Mouse (Mus musculus) CH12.LX (cell line): ENCODE results near the gene Gm13090. TPM values are rescaled to one million over a fixed set of nuclear protein-coding genes. Genes with fewer than 3 reads are reported as not detected.
A peak's percentile ranks its signal among the peaks of the same experiment; 100 is the strongest.

Experiments
- DNase-seq: peaks from one replicate; pipeline ENCODE4 v3.0.0-alpha.2; 2013; ENCODE audit errors: extremely low read depth
- H3K27ac ChIP-seq: 2 replicates; pipeline ENCODE4 v1.5.1; 2012; ENCODE audit warnings: low read depth, mild to moderate bottlenecking, control low read depth, moderate library complexity; ENCODE audit not compliant: insufficient read depth
- H3K27me3 ChIP-seq: replicated peaks from 2 replicates; pipeline ENCODE3; 2012; ENCODE audit warnings: inconsistent platforms
- H3K36me3 ChIP-seq, 2 experiments: replicated peaks in 1 of 2; 2 replicates each; pipeline versions ENCODE3 to v1.6.1; 2012; ENCODE audit warnings: inconsistent platforms in 1 of 2, low read length in 1 of 2, mild to moderate bottlenecking in 1 of 2, mixed read lengths in 1 of 2, moderate library complexity in 1 of 2; ENCODE audit not compliant: control insufficient read depth in 1 of 2, insufficient read depth in 1 of 2
- H3K4me1 ChIP-seq, 2 experiments: 2 replicates each; pipeline ENCODE4 v1.6.1; 2012; ENCODE audit warnings: inconsistent platforms in 1 of 2, moderate library complexity in 1 of 2; ENCODE audit not compliant: insufficient read depth in 2 of 2, control insufficient read depth in 1 of 2
- H3K4me2 ChIP-seq: 2 replicates; pipeline ENCODE4 v1.6.1; 2012; ENCODE audit warnings: low read depth, mild to moderate bottlenecking, control low read depth; ENCODE audit not compliant: poor library complexity, insufficient read depth, severe bottlenecking
- H3K4me3 ChIP-seq, 3 experiments: fragments of 150-350 bp in 1 of 3; sonication (generic) in 1 of 3; replicated peaks in 1 of 3; 2 replicates each; pipeline versions ENCODE3 to v1.5.1; 2011 to 2012; ENCODE audit warnings: low read depth in 2 of 3, low read length in 2 of 3, mild to moderate bottlenecking in 2 of 3, moderate library complexity in 2 of 3, control low read depth in 1 of 3, improper control_type of control experiment in 1 of 3, inconsistent platforms in 1 of 3, mixed read lengths in 1 of 3; ENCODE audit not compliant: poor library complexity in 1 of 3
- H3K79me2 ChIP-seq: replicated peaks from 2 replicates; pipeline ENCODE4 v1.6.1; 2012; ENCODE audit warnings: mild to moderate bottlenecking, moderate library complexity; ENCODE audit not compliant: control insufficient read depth, poor library complexity, insufficient read depth, severe bottlenecking; ENCODE audit errors: extremely low read depth
- H3K9ac ChIP-seq: 2 replicates; pipeline ENCODE4 v1.6.1; 2012; ENCODE audit warnings: low read depth, mild to moderate bottlenecking, control low read depth, moderate library complexity; ENCODE audit not compliant: insufficient read depth
- H3K9me3 ChIP-seq: replicated peaks from 2 replicates; pipeline ENCODE3; 2012; ENCODE audit warnings: low read length, inconsistent platforms, mixed read lengths
- BHLHE40 ChIP-seq: IDR thresholded peaks from 2 replicates; pipeline ENCODE4 v1.6.1; 2011; ENCODE audit warnings: mild to moderate bottlenecking, low read depth, low read length, improper control_type of control experiment
- CHD2 ChIP-seq: IDR thresholded peaks from 2 replicates; pipeline ENCODE4 v1.6.1; 2011; ENCODE audit warnings: low read length, improper control_type of control experiment
- CTCF ChIP-seq, 2 experiments: IDR thresholded peaks in 1 of 2; conservative IDR thresholded peaks in 1 of 2; 2 replicates each; pipeline ENCODE4 v1.5.1; 2011 to 2012; ENCODE audit warnings: low read depth in 2 of 2, low read length in 2 of 2, improper control_type of control experiment in 1 of 2, inconsistent platforms in 1 of 2, mild to moderate bottlenecking in 1 of 2, moderate library complexity in 1 of 2
- E2F4 ChIP-seq: IDR thresholded peaks from 2 replicates; pipeline ENCODE4 v1.6.1; 2011; ENCODE audit warnings: low read depth, low read length, improper control_type of control experiment; ENCODE audit not compliant: insufficient replicate concordance
- ELF1 ChIP-seq: IDR thresholded peaks from 2 replicates; pipeline ENCODE4 v1.6.1; 2014; ENCODE audit warnings: low read depth, mild to moderate bottlenecking, inconsistent platforms, low read length, improper control_type of control experiment
- EP300 ChIP-seq: IDR thresholded peaks from 2 replicates; pipeline ENCODE4 v1.6.1; 2011; ENCODE audit warnings: low read length, improper control_type of control experiment
- GABPA ChIP-seq: IDR thresholded peaks from 2 replicates; pipeline ENCODE4 v1.6.1; 2012; ENCODE audit warnings: low read depth, low read length, improper control_type of control experiment, inconsistent platforms; ENCODE audit not compliant: insufficient replicate concordance
- HCFC1 ChIP-seq: IDR thresholded peaks from 2 replicates; pipeline ENCODE4 v1.6.1; 2012; ENCODE audit warnings: low read depth, mild to moderate bottlenecking, inconsistent platforms, low read length, improper control_type of control experiment
- JUND ChIP-seq: conservative IDR thresholded peaks from 2 replicates; pipeline ENCODE4 v1.6.1; 2011; ENCODE audit warnings: low read depth, low read length, improper control_type of control experiment
- KAT2A ChIP-seq: IDR thresholded peaks from 2 replicates; pipeline ENCODE4 v1.6.1; 2012; ENCODE audit warnings: low read length, improper control_type of control experiment, inconsistent platforms; ENCODE audit not compliant: insufficient replicate concordance
- MAX ChIP-seq: IDR thresholded peaks from 2 replicates; pipeline ENCODE4 v1.6.1; 2011; ENCODE audit warnings: low read length, improper control_type of control experiment
- MEF2A ChIP-seq: IDR thresholded peaks from 2 replicates; pipeline ENCODE4 v1.6.1; 2014; ENCODE audit warnings: low read depth, mild to moderate bottlenecking, inconsistent platforms, low read length, improper control_type of control experiment, borderline replicate concordance
- MXI1 ChIP-seq: IDR thresholded peaks from 2 replicates; pipeline ENCODE4 v1.6.1; 2011; ENCODE audit warnings: mild to moderate bottlenecking, low read depth, low read length, improper control_type of control experiment
- MYC ChIP-seq: IDR thresholded peaks from 2 replicates; pipeline ENCODE4 v1.6.1; 2011; ENCODE audit warnings: low read depth, mild to moderate bottlenecking, improper control_type of control experiment, low read length
- PAX5 ChIP-seq: IDR thresholded peaks from 2 replicates; pipeline ENCODE4 v1.6.1; 2012; ENCODE audit warnings: low read length, inconsistent platforms, mixed read lengths
- POLR2AphosphoS2 ChIP-seq: IDR thresholded peaks from 2 replicates; pipeline ENCODE4 v1.6.1; 2011; ENCODE audit warnings: low read depth, low read length, improper control_type of control experiment
- RCOR1 ChIP-seq: conservative IDR thresholded peaks from 2 replicates; pipeline ENCODE4 v1.6.1; 2012; ENCODE audit warnings: low read depth, mild to moderate bottlenecking, inconsistent platforms, low read length, improper control_type of control experiment
- SIN3A ChIP-seq: IDR thresholded peaks from 2 replicates; pipeline ENCODE4 v1.6.1; 2012; ENCODE audit warnings: low read length, improper control_type of control experiment, inconsistent platforms
- SMC3 ChIP-seq: IDR thresholded peaks from 2 replicates; pipeline ENCODE4 v1.6.1; 2011; ENCODE audit warnings: low read depth, low read length, improper control_type of control experiment
- TCF12 ChIP-seq: IDR thresholded peaks from 2 replicates; pipeline ENCODE4 v1.6.1; 2014; ENCODE audit warnings: low read depth, mild to moderate bottlenecking, inconsistent platforms, low read length, improper control_type of control experiment
- UBTF ChIP-seq: IDR thresholded peaks from 2 replicates; pipeline ENCODE4 v1.6.1; 2012; ENCODE audit warnings: low read depth, mild to moderate bottlenecking, inconsistent platforms, low read length, improper control_type of control experiment, moderate library complexity
- ZKSCAN1 ChIP-seq: IDR thresholded peaks from 2 replicates; pipeline ENCODE4 v1.6.1; 2012; ENCODE audit warnings: low read depth, inconsistent platforms, low read length, improper control_type of control experiment, borderline replicate concordance
- ZMIZ1 ChIP-seq: IDR thresholded peaks from 2 replicates; pipeline ENCODE4 v1.6.1; 2012; ENCODE audit warnings: low read depth, mild to moderate bottlenecking, inconsistent platforms, low read length, improper control_type of control experiment
- ZNF384 ChIP-seq: IDR thresholded peaks from 2 replicates; pipeline ENCODE4 v1.6.1; 2012; ENCODE audit warnings: low read depth, low read length, improper control_type of control experiment, inconsistent platforms
- dilution Hi-C: fragments of 300-500 bp; cut with MboI; formaldehyde crosslinking; loops from 2 replicates; pipeline ENCODE4 v1.14.3; 2020; ENCODE audit warnings: low sequenced_read_pairs; ENCODE audit not compliant: extremely low pct_unique_long_range_greater_than_20kb, extremely low pct_ligation_motif_present
- in situ Hi-C: fragments of 300-500 bp; cut with MboI; formaldehyde crosslinking; loops from 3 replicates; pipeline ENCODE4 v1.14.3; 2019; ENCODE audit warnings: low sequenced_read_pairs, low pct_ligation_motif_present, low pct_unique_long_range_greater_than_20kb, mixed read lengths
- polyA plus RNA-seq: library from polyadenylated mRNA; unstranded; fragments of >175 nt; gene quantifications from 2 replicates; pipeline ENCODE4 v1.2.1, GENCODE M21; 2012; ENCODE audit warnings: low read depth; ENCODE audit not compliant: insufficient read length
- total RNA-seq, 2 experiments: library from RNA; depleted of rRNA; stranded (reverse); fragments of 300-350 nt in 1 of 2; fragments of >200 nt in 1 of 2; gene quantifications; 2 replicates each; pipeline ENCODE4 v1.2.3; 2012 to 2014

The Gm13090 gene
- total and polyA plus RNA-seq, 3 experiments = not detected

DNA sequence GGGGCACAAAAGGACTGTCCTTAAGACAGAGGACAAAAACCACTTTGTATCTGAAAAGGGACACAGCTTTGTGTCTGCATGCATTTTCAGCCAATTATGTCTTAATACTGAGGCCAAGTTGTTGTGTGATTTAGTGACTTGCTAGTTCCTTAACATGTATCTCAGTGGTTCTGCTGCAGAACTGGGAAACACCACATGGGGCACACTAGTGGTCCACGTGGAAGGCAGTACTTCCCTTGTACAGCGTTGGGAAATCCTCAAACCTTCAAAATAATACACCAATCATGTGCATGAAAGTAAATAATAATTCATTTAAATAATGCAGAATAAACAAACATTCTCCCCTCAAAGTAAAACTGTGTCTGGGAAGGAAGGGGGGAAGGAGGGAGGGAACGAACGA, 20.6 kb upstream of the Gm13090 start:
- no peak overlapping the region for H3K27ac ChIP-seq
- H3K4me1 ChIP-seq = no peaks in the 10 kb centered on the region
- no peaks in the 10 kb centered on the region for H3K36me3 ChIP-seq
- H3K4me2 ChIP-seq = no peak overlapping the region
- H3K9ac ChIP-seq = no peak overlapping the region
- dilution Hi-C loops = no loop called here
- no peak for DNase-seq
- no peaks in the 10 kb centered on the region for H3K79me2 ChIP-seq
- H3K4me3 ChIP-seq = no peak overlapping the region
- peaks cover 20% of the 10 kb centered on the region for H3K27me3 ChIP-seq
- TF ChIP-seq ELF1 (no peak), MEF2A (no peak), PAX5 (no peak), KAT2A (no peak), BHLHE40 (no peak), HCFC1 (no peak), E2F4 (no peak), MAX (peak; percentile 72), UBTF (no peak), MXI1 (no peak), GABPA (no peak), MYC (peak; percentile 69), ZMIZ1 (no peak), RCOR1 (no peak), CTCF (conservative IDR thresholded peaks at IDR 0.05 in 1 of 2, IDR thresholded peaks at IDR 0.05 in 1 of 2; ENCODE audit: low read depth in 2 of 2, low read length in 2 of 2) (peak in 1 of 2 experiments; percentile 27; a peak in 1 of 4 replicates), TCF12 (no peak), SMC3 (no peak), EP300 (no peak), JUND (no peak), SIN3A (no peak), CHD2 (no peak), ZKSCAN1 (no peak)
- in situ Hi-C loops = no loop called here
- H3K9me3 ChIP-seq = no peaks in the 10 kb centered on the region

DNA sequence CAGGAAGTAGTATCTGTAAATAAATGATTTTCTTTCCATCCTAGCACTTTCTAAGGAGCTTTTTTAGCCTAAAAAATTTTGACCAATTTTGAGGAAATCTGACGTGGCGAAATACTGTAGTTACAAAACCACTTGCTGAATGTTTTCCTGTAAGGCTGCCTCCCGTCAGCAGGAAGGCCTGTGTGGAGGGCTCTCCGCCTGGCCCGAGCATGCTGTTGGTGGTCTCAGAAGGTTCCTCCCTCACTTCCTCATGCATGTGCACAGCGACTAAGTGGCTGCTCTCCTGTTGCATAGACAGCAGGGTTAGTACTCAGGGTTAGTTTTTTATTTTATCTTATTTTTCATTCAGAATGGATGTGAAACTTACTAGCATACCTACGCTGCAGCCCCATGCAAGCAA, 18.4 kb upstream of the Gm13090 start:
- no peak for DNase-seq
- no peak overlapping the region for H3K4me2 ChIP-seq
- TF ChIP-seq POLR2AphosphoS2 (no peak), MYC (no peak), HCFC1 (no peak), ZNF384 (no peak), SMC3 (no peak)
- no peak overlapping the region for H3K9ac ChIP-seq
- dilution Hi-C loops (no loop called here), in situ Hi-C loops (no loop called here)
- H3K27me3 ChIP-seq = peaks cover 24% of the 10 kb centered on the region
- no peaks in the 10 kb centered on the region for H3K4me1 ChIP-seq
- no peaks in the 10 kb centered on the region for H3K36me3 ChIP-seq
- no peak overlapping the region for H3K4me3 ChIP-seq
- H3K9me3 ChIP-seq = no peaks in the 10 kb centered on the region
- H3K79me2 ChIP-seq = no peaks in the 10 kb centered on the region
- H3K27ac ChIP-seq = no peak overlapping the region
